Mouse (Mus musculus) midbrain, embryonic 11.5 days (tissue): ENCODE measurements around the gene Pdhx. TPM values are rescaled to one million over a fixed set of nuclear protein-coding genes. Genes with fewer than 3 reads are reported as not detected.

Experiments
- ATAC-seq: fragments of 200-750 bp; cut with Nextera tagmentation; 2 replicates; pipeline ENCODE4 v1.8.0; 2017; ENCODE audit warnings: moderate TSS enrichment, moderate library complexity; ENCODE audit not compliant: low FRiP score
- DNase-seq: peaks from one replicate; pipeline ENCODE4 v3.0.0; 2015; ENCODE audit warnings: low spot score; ENCODE audit errors: missing footprints
- H3K27ac ChIP-seq: fragments of 300-500 bp; sonication (generic); 2 replicates; pipeline ENCODE4 v1.5.1; 2014; ENCODE audit warnings: low read depth, low read length
- H3K27me3 ChIP-seq: fragments of 300-500 bp; sonication (generic); 2 replicates; pipeline ENCODE4 v1.6.1; 2014; ENCODE audit warnings: mild to moderate bottlenecking, low read length, moderate library complexity, mixed read lengths; ENCODE audit not compliant: control insufficient read depth, insufficient read depth
- H3K36me3 ChIP-seq: fragments of 300-500 bp; sonication (generic); 2 replicates; pipeline ENCODE4 v1.6.1; 2014; ENCODE audit warnings: mild to moderate bottlenecking, low read length, moderate library complexity, mixed read lengths; ENCODE audit not compliant: control insufficient read depth, insufficient read depth
- H3K4me1 ChIP-seq: fragments of 300-500 bp; sonication (generic); 2 replicates; pipeline ENCODE4 v1.6.1; 2014; ENCODE audit warnings: low read length; ENCODE audit not compliant: control insufficient read depth, insufficient read depth
- H3K4me2 ChIP-seq: fragments of 300-500 bp; sonication (generic); 2 replicates; pipeline ENCODE4 v1.6.1; 2014; ENCODE audit warnings: mild to moderate bottlenecking, moderate library complexity
- H3K4me3 ChIP-seq: fragments of 300-500 bp; sonication (generic); 2 replicates; pipeline ENCODE4 v1.5.1; 2014; ENCODE audit warnings: low read depth, low read length
- H3K9ac ChIP-seq: fragments of 300-500 bp; sonication (generic); 2 replicates; pipeline ENCODE4 v1.6.1; 2014; ENCODE audit warnings: low read length
- H3K9me3 ChIP-seq: fragments of 300-500 bp; sonication (generic); 2 replicates; pipeline ENCODE4 v1.6.1; 2016; ENCODE audit warnings: low read length; ENCODE audit not compliant: control insufficient read depth
- WGBS: fragments of 180-500 bp; shearing (Covaris S2); extraction: QIAGEN DNeasy Blood & Tissue Kit; methylation state at CpG from one replicate; pipeline ENCODE4 v1.1.7; 2014; 5-methylcytosine and 5-hydroxymethylcytosine counted together
- polyA plus RNA-seq: library from polyadenylated mRNA; unstranded; fragments of >200 nt; fragmentation: Nextera tagmentation; extraction: Ambion mirVana; gene quantifications from 2 replicates; pipeline ENCODE4 v1.2.1, GENCODE M21; 2014

Gene Pdhx
- polyA plus RNA-seq, 1 experiment from 2014 or later, result 54.4 TPM

- DNase-seq (no peak), ATAC-seq (no peak)
- 88% methylated on average over 1 of the region's 1 CpGs for WGBS
- Histone ChIP-seq H3K4me3 (no peak overlapping the region), H3K9me3 (no peaks in the 10 kb centered on the region), H3K9ac (no peak overlapping the region), H3K27ac (no peak overlapping the region), H3K27me3 (no peaks in the 10 kb centered on the region), H3K4me1 (peaks cover 11% of the 10 kb centered on the region; the same call in 1 of the 2 replicates), H3K36me3 (no peaks in the 10 kb centered on the region), H3K4me2 (no peak overlapping the region)
Measured at GRCm38 (mm10) chr2:103068602-103069001, 4.7 kb downstream of the Pdhx start.

DNA sequence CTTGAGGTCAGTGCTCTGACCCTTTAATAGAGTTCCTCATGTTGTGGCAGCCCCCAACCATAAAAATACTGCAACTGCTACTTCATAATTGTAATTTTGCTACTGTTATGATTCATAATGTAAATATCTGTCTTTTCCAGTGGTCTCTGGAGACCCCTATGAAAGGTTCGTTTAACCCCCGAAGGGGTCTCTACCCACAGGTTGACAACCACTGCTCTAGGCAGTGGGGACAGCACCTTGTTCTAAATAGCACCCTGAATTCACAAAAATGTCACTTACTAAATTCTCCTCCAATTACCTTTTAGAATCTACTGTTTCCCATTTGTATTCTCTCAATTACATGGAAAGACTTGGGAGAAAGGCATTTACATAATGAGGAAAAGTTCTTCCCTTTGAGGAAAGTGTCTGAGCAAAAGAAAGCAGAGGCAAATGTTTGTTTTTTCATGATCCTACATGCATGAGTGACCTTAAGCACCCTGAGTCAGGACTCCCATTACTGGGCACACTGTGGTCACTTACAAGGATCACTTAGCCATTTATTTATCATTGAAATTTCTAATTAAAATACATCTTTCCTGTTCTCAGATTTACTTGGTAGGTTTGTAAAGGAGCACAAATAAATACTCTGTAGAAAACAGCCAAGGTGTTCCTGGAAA is 5.6 kb downstream of the Pdhx start:
- no peaks in the 10 kb centered on the region for H3K36me3 ChIP-seq
- no peak overlapping the region for H3K9ac ChIP-seq
- peaks cover 14% of the 10 kb centered on the region for H3K4me1 ChIP-seq
- H3K4me2 ChIP-seq, result no peak overlapping the region
- no peak overlapping the region for H3K4me3 ChIP-seq
- H3K27me3 ChIP-seq, result no peaks in the 10 kb centered on the region
- no peak for ATAC-seq
- no peaks in the 10 kb centered on the region for H3K9me3 ChIP-seq
- no peak for DNase-seq
- 92% methylated on average over 2 of the region's 2 CpGs for WGBS
- H3K27ac ChIP-seq, result no peak overlapping the region

- no peak overlapping the region for H3K9ac ChIP-seq
- H3K4me3 ChIP-seq, result no peak overlapping the region
- H3K27ac ChIP-seq, result no peak overlapping the region
- H3K27me3 ChIP-seq, result no peaks in the 10 kb centered on the region
- 89% methylated on average over 8 of the region's 8 CpGs for WGBS
- DNase-seq (no peak), ATAC-seq (no peak)
- peaks cover 9% of the 10 kb centered on the region for H3K4me1 ChIP-seq
- H3K4me2 ChIP-seq, result no peak overlapping the region
- no peaks in the 10 kb centered on the region for H3K36me3 ChIP-seq
- no peaks in the 10 kb centered on the region for H3K9me3 ChIP-seq
Measured at GRCm38 (mm10) chr2:103066683-103067551, 6.4 kb downstream of the Pdhx start.

DNA sequence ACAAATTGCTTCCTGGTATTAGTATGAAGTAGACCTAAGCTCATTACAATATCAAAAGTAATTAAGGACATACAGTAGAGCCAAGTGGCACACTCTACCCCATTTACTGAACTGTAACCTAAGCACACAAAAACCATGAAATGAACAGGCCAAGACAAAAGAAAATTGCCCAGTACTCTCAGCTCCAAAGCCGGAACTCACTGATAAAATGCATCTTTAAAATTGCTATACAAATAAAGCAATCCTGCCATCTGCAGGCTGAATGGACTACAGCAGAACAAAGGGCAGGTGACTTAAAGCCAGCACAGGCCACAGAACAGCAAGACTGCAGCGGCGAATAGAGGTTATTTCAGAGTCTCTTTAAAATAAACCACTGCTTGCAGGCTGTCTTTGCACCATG is 10.4 kb downstream of the Pdhx start:
- Histone ChIP-seq H3K4me3 (no peak overlapping the region), H3K9ac (no peak overlapping the region), H3K4me2 (no peak overlapping the region), H3K36me3 (no peaks in the 10 kb centered on the region), H3K9me3 (no peaks in the 10 kb centered on the region), H3K27me3 (no peaks in the 10 kb centered on the region), H3K4me1 (peaks cover 3% of the 10 kb centered on the region), H3K27ac (no peak overlapping the region)
- peak; percentile 84 for DNase-seq
- 51% methylated on average over 3 of the region's 3 CpGs for WGBS
- ATAC-seq, result peak; percentile 44; the same call in 1 of the 2 replicates

GRCm38 (mm10) chr2:103058266-103058665 is 15.0 kb downstream of the Pdhx start:
- 96% methylated on average over 3 of the region's 3 CpGs for WGBS
- no peaks in the 10 kb centered on the region for H3K27me3 ChIP-seq
- H3K27ac ChIP-seq, result no peak overlapping the region

GRCm38 (mm10) chr2:103055820-103056219 is 17.5 kb downstream of the Pdhx start:
- WGBS, result 92% methylated on average over 6 of the region's 6 CpGs
- DNase-seq (no peak), ATAC-seq (no peak)

More at GRCm38 (mm10) chr2:103058266-103058665, 15.0 kb downstream of the Pdhx start:
- Histone ChIP-seq H3K9ac (no peak overlapping the region), H3K9me3 (no peaks in the 10 kb centered on the region), H3K4me2 (no peak overlapping the region), H3K4me1 (peaks cover 3% of the 10 kb centered on the region), H3K36me3 (no peaks in the 10 kb centered on the region), H3K4me3 (no peak overlapping the region)
- no peak for DNase-seq
- ATAC-seq, result no peak

GRCm38 (mm10) chr2:103051937-103052893 is 21.1 kb downstream of the Pdhx start:
- H3K27me3 ChIP-seq, result no peaks in the 10 kb centered on the region
- no peak overlapping the region for H3K9ac ChIP-seq
- no peaks in the 10 kb centered on the region for H3K36me3 ChIP-seq
- ATAC-seq (no peak), DNase-seq (no peak)
- no peak overlapping the region for H3K4me3 ChIP-seq
- H3K4me2 ChIP-seq, result no peak overlapping the region
- WGBS, result 90% methylated on average over 19 of the region's 19 CpGs
- no peaks in the 10 kb centered on the region for H3K4me1 ChIP-seq
- H3K9me3 ChIP-seq, result no peaks in the 10 kb centered on the region
- no peak overlapping the region for H3K27ac ChIP-seq

More at GRCm38 (mm10) chr2:103055820-103056219, 17.5 kb downstream of the Pdhx start:
- Histone ChIP-seq H3K4me1 (no peaks in the 10 kb centered on the region), H3K4me2 (no peak overlapping the region), H3K27ac (no peak overlapping the region), H3K36me3 (no peaks in the 10 kb centered on the region), H3K27me3 (no peaks in the 10 kb centered on the region), H3K9me3 (no peaks in the 10 kb centered on the region), H3K4me3 (no peak overlapping the region), H3K9ac (no peak overlapping the region)

DNA sequence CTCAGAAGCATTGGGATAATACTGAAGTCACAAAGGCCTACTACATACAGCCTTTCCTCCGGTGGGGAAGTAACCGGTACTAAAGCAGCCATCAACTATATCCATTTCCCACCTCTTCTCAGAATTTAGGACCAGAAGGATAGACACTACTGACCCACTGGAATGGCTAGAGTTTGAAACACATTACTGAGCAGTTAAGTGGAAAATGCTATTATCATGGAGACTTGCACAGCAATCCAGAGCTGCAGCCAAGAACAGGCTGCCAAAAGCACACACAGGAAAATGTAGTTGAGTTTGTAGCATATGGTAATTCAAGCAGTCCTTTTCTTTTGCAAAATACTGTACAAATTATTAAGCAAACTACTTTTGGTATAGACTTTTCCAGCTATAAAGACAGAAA is 28.0 kb downstream of the Pdhx start:
- DNase-seq (no peak), ATAC-seq (no peak)
- WGBS, result 83% methylated on average over 2 of the region's 2 CpGs
- H3K27me3 ChIP-seq, result no peaks in the 10 kb centered on the region
- no peaks in the 10 kb centered on the region for H3K9me3 ChIP-seq
- no peaks in the 10 kb centered on the region for H3K4me1 ChIP-seq
- no peak overlapping the region for H3K27ac ChIP-seq
- no peak overlapping the region for H3K9ac ChIP-seq
- no peak overlapping the region for H3K4me2 ChIP-seq
- no peak overlapping the region for H3K4me3 ChIP-seq
- no peaks in the 10 kb centered on the region for H3K36me3 ChIP-seq
